8 mouse cellular contexts compared by ENCODE assay signal in genomic region chr7:88276914-88277765, GRCm38 (mm10). TPM values are rescaled to one million over a fixed set of nuclear protein-coding genes. Genes with fewer than 3 reads are reported as not detected.
A peak's percentile ranks its signal among the peaks of the same experiment; 100 is the strongest.
DNase-seq lines count a peak whose midpoint lies in the region; ATAC-seq and TF ChIP-seq lines count a peak whose summit lies in the region.

No protein-coding gene starts in this region.

- H3K27ac ChIP-seq in forebrain, embryonic 10.5 days, result no peak overlapping the region
- no peak overlapping the region for H3K27ac ChIP-seq in hindbrain, postnatal 0 days
- peak overlapping the region; percentile 58; the same call in 1 of the 2 replicates for H3K27ac ChIP-seq in stomach, embryonic 14.5 days (ENCODE audit: low read length)

- H3K9me3 ChIP-seq in forebrain, embryonic 10.5 days, result no peaks in the 10 kb centered on the region
- H3K9me3 ChIP-seq in hindbrain, postnatal 0 days (ENCODE audit: low read length), result no peaks in the 10 kb centered on the region
- no peaks in the 10 kb centered on the region for H3K9me3 ChIP-seq in stomach, embryonic 14.5 days (ENCODE audit: control insufficient read depth, low read depth, low read length)

- 32% methylated on average over 7 of the region's 7 CpGs for WGBS in forebrain, embryonic 10.5 days
- WGBS in hindbrain, postnatal 0 days, result 46% methylated on average over 7 of the region's 7 CpGs
- WGBS in stomach, embryonic 14.5 days, result 42% methylated on average over 7 of the region's 7 CpGs

- ATAC-seq in hindbrain, postnatal 0 days, result no peak
- ATAC-seq in megakaryocyte, adult 5-6 weeks (ENCODE audit: poor library complexity, severe bottlenecking), result peak; percentile 61
- no peak for ATAC-seq in stomach, embryonic 14.5 days (ENCODE audit: insufficient number of reproducible peaks, insufficient read depth, low FRiP score, low read depth)

- H3K36me3 ChIP-seq in forebrain, embryonic 10.5 days (replicated peaks), result peaks cover 4% of the 10 kb centered on the region; the same call in 1 of the 2 replicates
- H3K36me3 ChIP-seq in hindbrain, postnatal 0 days (ENCODE audit: insufficient read depth, low read length), result no peaks in the 10 kb centered on the region
- no peaks in the 10 kb centered on the region for H3K36me3 ChIP-seq in stomach, embryonic 14.5 days (ENCODE audit: control insufficient read depth, insufficient read depth, low read length)

- peak; percentile 33 for DNase-seq in layer of hippocampus, adult 9-11 months
- no peak for DNase-seq in layer of hippocampus, adult 8-10 months (ENCODE audit: low spot score in 2 of 2)
- DNase-seq in forebrain, embryonic 10.5 days (ENCODE audit: extremely low spot score, low spot score), result no peak
- no peak for DNase-seq in hindbrain, postnatal 0 days (ENCODE audit: low spot score)
- no peak for DNase-seq in cerebellum, postnatal 14 days
- no peak for DNase-seq in gastrocnemius, postnatal 10 days

- H3K9ac ChIP-seq in hindbrain, postnatal 0 days (replicated peaks; ENCODE audit: low read length), result 0 out of 2 replicates have a peak overlapping the region, but pooled peaks have one; percentile 41
- 0 out of 2 replicates have a peak overlapping the region, but pooled peaks have one; percentile 61 for H3K9ac ChIP-seq in stomach, embryonic 14.5 days (replicated peaks; ENCODE audit: low read depth, low read length)

- H3K4me3 ChIP-seq in forebrain, embryonic 10.5 days, result peak overlapping the region; percentile 63
- peak overlapping the region; percentile 47 for H3K4me3 ChIP-seq in hindbrain, postnatal 0 days (ENCODE audit: low read length)
- peak overlapping the region; percentile 64 for H3K4me3 ChIP-seq in stomach, embryonic 14.5 days (ENCODE audit: low read depth, low read length)

- H3K4me2 ChIP-seq in hindbrain, postnatal 0 days (ENCODE audit: low read depth, low read length), result peak overlapping the region; percentile 96
- H3K4me2 ChIP-seq in stomach, embryonic 14.5 days (replicated peaks; ENCODE audit: low read depth, low read length), result peak overlapping the region; percentile 87

- no peaks in the 10 kb centered on the region for H3K27me3 ChIP-seq in forebrain, embryonic 10.5 days (ENCODE audit: poor library complexity, severe bottlenecking)
- no peaks in the 10 kb centered on the region for H3K27me3 ChIP-seq in hindbrain, postnatal 0 days (ENCODE audit: insufficient read depth, low read length)
- no peaks in the 10 kb centered on the region for H3K27me3 ChIP-seq in stomach, embryonic 14.5 days (ENCODE audit: control insufficient read depth, insufficient read depth, low read length)

- no peak for TF ChIP-seq CTCF in hindbrain, postnatal 0 days (IDR thresholded peaks at IDR 0.05; ENCODE audit: low read depth)

- H3K4me1 ChIP-seq in forebrain, embryonic 10.5 days, result peaks cover 15% of the 10 kb centered on the region
- no peaks in the 10 kb centered on the region for H3K4me1 ChIP-seq in hindbrain, postnatal 0 days (ENCODE audit: insufficient read depth, low read length)
- no peaks in the 10 kb centered on the region for H3K4me1 ChIP-seq in stomach, embryonic 14.5 days (ENCODE audit: control insufficient read depth, insufficient read depth, low read length)

RNA-seq across cellular contexts. Expression of gene Ctsc, which starts 0.7 kb away (rescaled TPM):
- total RNA-seq in layer of hippocampus, adult 8-10 months (2022), result 10 to 100 TPM; 15.0 to 38.6 (median 24.3) TPM
- polyA plus RNA-seq in forebrain, embryonic 10.5 days (2016; fragmentation: Nextera tagmentation; extraction: Ambion mirVana), result 23.9 and 24.1 TPM in 2 replicates
- total RNA-seq in hindbrain, postnatal 0 days (2014; rRNA removed), result 9.6 and 20.5 TPM in 2 replicates
- polyA plus RNA-seq in hindbrain, postnatal 0 days (2015; fragmentation: Nextera tagmentation; extraction: Ambion mirVana), result 21.2 and 23.8 TPM in 2 replicates
- 573 and 643 TPM in 2 replicates for total RNA-seq in megakaryocyte, adult 5-6 weeks (2015)
- total RNA-seq in megakaryocyte, adult 5-6 weeks (2017), result 520 and 557 TPM in 2 replicates
- polyA plus RNA-seq in stomach, embryonic 14.5 days (2014; fragmentation: Nextera tagmentation; extraction: Ambion mirVana), result 80.0 and 92.0 TPM in 2 replicates
- total RNA-seq in gastrocnemius, postnatal 10 days (2021), result 10 to 100 TPM; 49.0 to 49.3 TPM

Comparison
In these comparisons a context has a peak if more than half of its experiments do, and no peak if none do; other contexts are left out.
1. RNA of gene Ctsc, which starts 0.7 kb away (total RNA-seq): 520 to 643 TPM in megakaryocyte, adult 5-6 weeks; 49.0 to 49.3 TPM in gastrocnemius, postnatal 10 days, 15.0 to 38.6 TPM in layer of hippocampus, adult 8-10 months and 9.6 to 20.5 TPM in hindbrain, postnatal 0 days; every median in the first group is over 10 times any median in the second.
2. Peak in every context shown above with its lines, with median percentiles within 50 percentile points of each other: H3K4me3 ChIP-seq.